Comparison of ENCODE assay signal across 12 mouse cellular contexts in the genomic region with DNA sequence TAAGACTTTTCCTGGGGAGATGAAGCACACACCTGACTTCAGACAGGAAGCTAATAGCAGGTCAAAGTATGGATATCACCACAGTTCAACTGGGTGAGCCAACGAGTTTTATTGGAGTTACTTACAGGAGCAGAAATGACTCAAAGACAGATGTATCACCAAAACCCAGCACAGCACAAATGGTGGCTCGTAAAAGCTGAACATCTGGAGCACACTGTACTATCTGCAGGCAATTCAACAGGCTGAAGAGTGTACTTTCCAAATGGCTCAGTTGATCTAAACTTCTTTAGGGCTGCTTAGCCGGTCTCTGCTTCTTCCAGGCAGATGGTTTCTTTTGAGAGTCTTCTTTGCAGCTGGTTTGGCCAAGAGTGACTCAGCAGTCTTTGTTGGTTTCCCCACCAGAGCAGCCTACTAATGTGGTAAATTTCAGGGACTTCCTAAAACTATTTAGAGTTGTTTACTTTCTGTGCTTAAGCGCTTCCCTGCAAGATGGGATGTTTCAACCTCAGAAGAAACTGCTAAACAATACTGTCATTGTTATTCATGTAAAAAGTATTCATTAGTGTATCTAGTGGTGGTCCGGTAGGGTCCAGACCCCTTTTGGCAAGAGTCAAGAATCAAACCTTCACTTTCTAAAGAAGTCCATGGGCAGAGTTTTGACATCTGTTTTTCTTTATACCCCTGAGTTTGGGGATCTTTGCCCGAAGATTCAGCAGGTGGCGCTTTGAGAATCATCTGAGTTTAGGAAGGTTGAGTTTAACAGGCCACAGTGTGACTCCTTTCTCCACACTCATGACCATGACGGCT. TPM values are rescaled to one million over a fixed set of nuclear protein-coding genes. Genes with fewer than 3 reads are reported as not detected.
A peak's percentile ranks its signal among the peaks of the same experiment; 100 is the strongest.
DNase-seq lines count a peak whose midpoint lies in the region; ATAC-seq and TF ChIP-seq lines count a peak whose summit lies in the region.
"Had no signal": no experiment of that assay in that cellular context is flagged by ENCODE, and none has a peak within 500 bp of the region (broad histone marks: within the 10 kb centered on the region; RNA-seq: fewer than 3 reads in every experiment).

No protein-coding gene starts in this region.

- TF ChIP-seq EP300 in CH12.LX (IDR thresholded peaks at IDR 0.05; ENCODE audit: low read length): no peak

- no peaks in the 10 kb centered on the region for H3K36me3 ChIP-seq in intestine, embryonic 16.5 days (ENCODE audit: control insufficient read depth, insufficient read depth, low read length)
- H3K36me3 ChIP-seq in intestine, embryonic 15.5 days: no peaks in the 10 kb centered on the region
- H3K36me3 ChIP-seq in CH12.LX (replicated peaks in 1 of 2; ENCODE audit: control insufficient read depth in 1 of 2, insufficient read depth in 1 of 2, low read length in 1 of 2): no peaks in the 10 kb centered on the region
- H3K36me3 ChIP-seq: stomach, embryonic 15.5 days had no signal

- in situ Hi-C loops in CH12.LX (cut with MboI; ENCODE audit: low pct_ligation_motif_present, low pct_unique_long_range_greater_than_20kb, low sequenced_read_pairs): no loop called here

- H3K9me3 ChIP-seq in intestine, embryonic 16.5 days (ENCODE audit: control insufficient read depth, low read length): no peaks in the 10 kb centered on the region
- H3K9me3 ChIP-seq in intestine, embryonic 15.5 days: no peaks in the 10 kb centered on the region
- no peaks in the 10 kb centered on the region for H3K9me3 ChIP-seq in CH12.LX (replicated peaks; ENCODE audit: low read length)
- H3K9me3 ChIP-seq: forebrain, embryonic 13.5 days; stomach, embryonic 15.5 days had no signal

- TF ChIP-seq CTCF in CH12.LX (conservative IDR thresholded peaks at IDR 0.05 in 1 of 2, IDR thresholded peaks at IDR 0.05 in 1 of 2; ENCODE audit: low read depth in 2 of 2, low read length in 2 of 2): peak in 1 of 2 experiments; percentile 56; a peak in 2 of 4 replicates

- DNase-seq in 3134 (ENCODE audit: extremely low read depth, insufficient read length, low spot score) (peak; percentile 48), CH12.LX (ENCODE audit: extremely low read depth) (peak; percentile 50)
- DNase-seq in induced T-regulatory cell, adult 2 months (ENCODE audit: low read depth): peak; percentile 22
- DNase-seq in cerebellum, adult 9-10 months: no peak
- DNase-seq in cerebellum, adult 11 months: no peak
- DNase-seq: heart, adult 11 months; lung, adult 18-20 months had no signal

- H3K27ac ChIP-seq in intestine, embryonic 16.5 days (ENCODE audit: low read length): peak overlapping the region; percentile 28; the same call in 1 of the 2 replicates
- H3K27ac ChIP-seq in intestine, embryonic 15.5 days: no peak overlapping the region
- peak overlapping the region; percentile 89 for H3K27ac ChIP-seq in CH12.LX (ENCODE audit: insufficient read depth, low read depth)
- H3K27ac ChIP-seq: forebrain, embryonic 13.5 days; stomach, embryonic 15.5 days had no signal

- dilution Hi-C loops in CH12.LX (cut with MboI; ENCODE audit: extremely low pct_ligation_motif_present, extremely low pct_unique_long_range_greater_than_20kb, low sequenced_read_pairs): no loop called here

- no peaks in the 10 kb centered on the region for H3K79me2 ChIP-seq in CH12.LX (replicated peaks; ENCODE audit: control insufficient read depth, extremely low read depth, insufficient read depth, poor library complexity, severe bottlenecking)

- TF ChIP-seq RAD21 in CH12.LX (IDR thresholded peaks at IDR 0.05; ENCODE audit: low read depth, low read length): peak; percentile 4

- H3K9ac ChIP-seq in intestine, embryonic 16.5 days (ENCODE audit: low read depth, low read length): no peak overlapping the region
- no peak overlapping the region for H3K9ac ChIP-seq in intestine, embryonic 15.5 days
- H3K9ac ChIP-seq in CH12.LX (ENCODE audit: insufficient read depth, low read depth): peak overlapping the region; percentile 54
- H3K9ac ChIP-seq: forebrain, embryonic 13.5 days; stomach, embryonic 15.5 days had no signal

- H3K4me1 ChIP-seq in intestine, embryonic 16.5 days (ENCODE audit: control insufficient read depth, insufficient read depth, low read length): no peaks in the 10 kb centered on the region
- H3K4me1 ChIP-seq in intestine, embryonic 15.5 days (replicated peaks): no peaks in the 10 kb centered on the region
- peaks cover 17 to 26% of the 10 kb centered on the region in 2 experiments for H3K4me1 ChIP-seq in CH12.LX (ENCODE audit: control insufficient read depth in 1 of 2, insufficient read depth in 2 of 2)
- H3K4me1 ChIP-seq: forebrain, embryonic 13.5 days; stomach, embryonic 15.5 days had no signal

- H3K4me3 ChIP-seq in intestine, embryonic 16.5 days (ENCODE audit: low read length): no peak overlapping the region
- H3K4me3 ChIP-seq in intestine, embryonic 15.5 days (replicated peaks): no peak overlapping the region
- peak overlapping the region in 2 of 3 experiments; percentile 9 to 30 for H3K4me3 ChIP-seq in CH12.LX (replicated peaks in 1 of 3; ENCODE audit: low read depth in 2 of 3, low read length in 2 of 3, poor library complexity in 1 of 3)
- H3K4me3 ChIP-seq: forebrain, embryonic 13.5 days; stomach, embryonic 15.5 days had no signal

- no peaks in the 10 kb centered on the region for H3K27me3 ChIP-seq in intestine, embryonic 16.5 days (replicated peaks; ENCODE audit: control insufficient read depth, insufficient read depth, low read length)
- no peaks in the 10 kb centered on the region for H3K27me3 ChIP-seq in intestine, embryonic 15.5 days (replicated peaks)
- H3K27me3 ChIP-seq in CH12.LX (replicated peaks): no peaks in the 10 kb centered on the region
- H3K27me3 ChIP-seq: forebrain, embryonic 13.5 days; stomach, embryonic 15.5 days had no signal

- no peak for TF ChIP-seq POLR2A in CH12.LX (IDR thresholded peaks at IDR 0.05; ENCODE audit: low read depth, low read length)

- ATAC-seq in intestine, embryonic 16.5 days: no peak
- ATAC-seq in intestine, embryonic 15.5 days: no peak
- ATAC-seq: forebrain, embryonic 13.5 days; midbrain, embryonic 16.5 days had no signal

- H3K4me2 ChIP-seq in intestine, embryonic 16.5 days (ENCODE audit: low read depth, low read length): no peak overlapping the region
- no peak overlapping the region for H3K4me2 ChIP-seq in intestine, embryonic 15.5 days (replicated peaks)
- H3K4me2 ChIP-seq in CH12.LX (ENCODE audit: insufficient read depth, low read depth, poor library complexity, severe bottlenecking): peak overlapping the region; percentile 39
- H3K4me2 ChIP-seq: forebrain, embryonic 13.5 days; stomach, embryonic 15.5 days had no signal

- WGBS in intestine, embryonic 16.5 days: 63% methylated on average over 8 of the region's 8 CpGs
- 56% methylated on average over 8 of the region's 8 CpGs for WGBS in intestine, embryonic 15.5 days

TF ChIP-seq in CH12.LX, 34 proteins besides CTCF, POLR2A, EP300 and RAD21 (continues in another document):
- no peak for TF ChIP-seq ZNF384 (IDR thresholded peaks at IDR 0.05; ENCODE audit: low read depth, low read length)
- peak; percentile 58 for TF ChIP-seq ETS1 (conservative IDR thresholded peaks at IDR 0.05; ENCODE audit: low read depth, low read length)
- no peak for TF ChIP-seq ZC3H11A (IDR thresholded peaks at IDR 0.05; ENCODE audit: low read depth, low read length)
- no peak for TF ChIP-seq ZKSCAN1 (IDR thresholded peaks at IDR 0.05; ENCODE audit: borderline replicate concordance, low read depth, low read length)
- TF ChIP-seq CHD1 (IDR thresholded peaks at IDR 0.05; ENCODE audit: low read depth, low read length): peak; percentile 66; the same call in 1 of the 2 replicates
- no peak for TF ChIP-seq E2F4 (IDR thresholded peaks at IDR 0.05; ENCODE audit: insufficient replicate concordance, low read depth, low read length)
- TF ChIP-seq SMC3 (IDR thresholded peaks at IDR 0.05; ENCODE audit: low read depth, low read length): peak; percentile 49
- TF ChIP-seq UBTF (IDR thresholded peaks at IDR 0.05; ENCODE audit: low read depth, low read length): no peak
- no peak for TF ChIP-seq MAZ (IDR thresholded peaks at IDR 0.05; ENCODE audit: low read depth, low read length)
- TF ChIP-seq ZMIZ1 (IDR thresholded peaks at IDR 0.05; ENCODE audit: low read depth, low read length): no peak
- no peak for TF ChIP-seq GABPA (IDR thresholded peaks at IDR 0.05; ENCODE audit: insufficient replicate concordance, low read depth, low read length)
- no peak; the same call in 1 of the 2 replicates for TF ChIP-seq JUND (conservative IDR thresholded peaks at IDR 0.05; ENCODE audit: low read depth, low read length)
- no peak for TF ChIP-seq POLR2AphosphoS2 (IDR thresholded peaks at IDR 0.05; ENCODE audit: low read depth, low read length)
- TF ChIP-seq NRF1 (IDR thresholded peaks at IDR 0.05; ENCODE audit: low read depth, low read length): no peak
- peak; percentile 26; the same call in 1 of the 2 replicates for TF ChIP-seq MEF2A (IDR thresholded peaks at IDR 0.05; ENCODE audit: borderline replicate concordance, low read depth, low read length)
- TF ChIP-seq JUN (IDR thresholded peaks at IDR 0.05; ENCODE audit: insufficient read depth, low read depth, low read length): no peak; the same call in 1 of the 2 replicates
- TF ChIP-seq BHLHE40 (IDR thresholded peaks at IDR 0.05; ENCODE audit: low read depth, low read length): peak; percentile 4; the same call in 1 of the 2 replicates
- no peak for TF ChIP-seq PAX5 (IDR thresholded peaks at IDR 0.05; ENCODE audit: low read length)
- no peak for TF ChIP-seq USF2 (conservative IDR thresholded peaks at IDR 0.05; ENCODE audit: low read depth, low read length)
- TF ChIP-seq KAT2A (IDR thresholded peaks at IDR 0.05; ENCODE audit: insufficient replicate concordance, low read length): no peak
- no peak for TF ChIP-seq HCFC1 (IDR thresholded peaks at IDR 0.05; ENCODE audit: low read depth, low read length)
- TF ChIP-seq MAFK (IDR thresholded peaks at IDR 0.05; ENCODE audit: insufficient replicate concordance, low read length): peak; percentile 86; the same call in 1 of the 2 replicates
- no peak for TF ChIP-seq MYC (IDR thresholded peaks at IDR 0.05; ENCODE audit: low read depth, low read length)
- no peak for TF ChIP-seq RCOR1 (conservative IDR thresholded peaks at IDR 0.05; ENCODE audit: low read depth, low read length)
- no peak; the same call in 1 of the 2 replicates for TF ChIP-seq SIN3A (IDR thresholded peaks at IDR 0.05; ENCODE audit: low read length)
- TF ChIP-seq TCF12 (IDR thresholded peaks at IDR 0.05; ENCODE audit: low read depth, low read length): peak; percentile 66; the same call in 1 of the 2 replicates
- TF ChIP-seq ELF1 (IDR thresholded peaks at IDR 0.05; ENCODE audit: low read depth, low read length): no peak

RNA-seq across cellular contexts. Expression of a gene that starts 48.0 kb away (rescaled TPM):
- 20.1 and 21.7 TPM in 2 replicates for polyA plus RNA-seq in intestine, embryonic 16.5 days (2015; fragmentation: Nextera tagmentation; extraction: Ambion mirVana)
- polyA plus RNA-seq in intestine, embryonic 15.5 days (2015; fragmentation: Nextera tagmentation; extraction: Ambion mirVana): 23.3 and 24.0 TPM in 2 replicates
- total RNA-seq in CH12.LX (2012; rRNA removed): 4.2 and 7.6 TPM in 2 replicates
- total RNA-seq in CH12.LX (2014; rRNA removed): 4.1 and 4.4 TPM in 2 replicates
- polyA plus RNA-seq in CH12.LX (2012; ENCODE audit: insufficient read length, low read depth): 3.3 and 4.0 TPM in 2 replicates

Comparison
In these comparisons a context has a peak if more than half of its experiments do, and no peak if none do; other contexts are left out.
1. H3K4me3 ChIP-seq: peak in CH12.LX (2 of 3); none in intestine, embryonic 16.5 days (single experiment) and intestine, embryonic 15.5 days (single experiment).
2. DNase-seq: peak in 3134 (single experiment), CH12.LX (single experiment) and induced T-regulatory cell, adult 2 months (single experiment); none in cerebellum, adult 9-10 months (single experiment) and cerebellum, adult 11 months (single experiment).